Mouse (Mus musculus): ENCODE data around the gene Lpar2. TPM values are rescaled to one million over a fixed set of nuclear protein-coding genes. Genes with fewer than 3 reads are reported as not detected.

Lpar2 gene
- polyA plus RNA-seq, 1 experiment: 10.3 TPM

DNA sequence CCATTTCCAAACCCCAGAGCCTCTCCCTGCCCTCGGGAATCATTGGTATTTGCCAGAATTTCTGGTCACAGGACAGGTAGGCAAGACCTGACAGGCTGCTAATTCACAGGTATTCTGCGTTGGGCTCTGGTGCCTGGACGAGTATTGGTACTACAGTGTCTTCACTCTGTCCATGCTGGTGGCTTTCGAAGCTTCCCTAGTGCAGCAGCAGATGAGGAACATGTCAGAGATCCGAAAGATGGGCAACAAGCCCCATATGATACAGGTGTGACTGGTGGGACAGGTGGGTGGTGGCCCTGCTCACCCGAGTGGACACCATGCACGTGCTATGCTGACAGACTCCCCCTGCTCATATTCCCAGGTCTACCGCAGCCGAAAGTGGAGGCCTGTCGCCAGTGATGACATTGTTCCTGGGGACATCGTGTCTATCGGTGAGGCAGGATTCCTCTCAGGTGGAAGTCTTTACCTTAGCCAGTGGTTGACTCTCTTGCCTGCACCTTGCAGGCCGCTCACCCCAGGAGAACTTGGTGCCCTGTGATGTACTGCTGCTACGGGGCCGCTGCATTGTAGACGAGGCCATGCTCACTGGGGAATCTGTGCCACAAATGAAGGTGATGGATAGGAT lies 25.4 kb upstream of the Lpar2 start:
- TF ChIP-seq POLR2A (IDR thresholded peaks at IDR 0.05; ENCODE audit: control insufficient read depth, extremely low read depth, insufficient read depth, low read length, poor library complexity) (no peak), CTCF (IDR thresholded peaks at IDR 0.05; ENCODE audit: borderline replicate concordance, control insufficient read depth, extremely low read depth, insufficient read depth, low read length, poor library complexity) (no peak)
- DNase-seq: no peak
- peaks cover 6% of the 10 kb centered on the region for H3K4me1 ChIP-seq (replicated peaks; ENCODE audit: control insufficient read depth, insufficient read depth, low read length)
- H3K27me3 ChIP-seq (ENCODE audit: control insufficient read depth, insufficient read depth, low read length): no peaks in the 10 kb centered on the region
- no peak overlapping the region for H3K4me3 ChIP-seq (ENCODE audit: control insufficient read depth, insufficient read depth, low read length)
- H3K36me3 ChIP-seq (ENCODE audit: control insufficient read depth, insufficient read depth, low read length): peaks cover 59% of the 10 kb centered on the region
- H3K27ac ChIP-seq (ENCODE audit: control insufficient read depth, insufficient read depth, low read length): no peak overlapping the region
- 98% methylated on average over 16 of the region's 16 CpGs for WGBS

DNA sequence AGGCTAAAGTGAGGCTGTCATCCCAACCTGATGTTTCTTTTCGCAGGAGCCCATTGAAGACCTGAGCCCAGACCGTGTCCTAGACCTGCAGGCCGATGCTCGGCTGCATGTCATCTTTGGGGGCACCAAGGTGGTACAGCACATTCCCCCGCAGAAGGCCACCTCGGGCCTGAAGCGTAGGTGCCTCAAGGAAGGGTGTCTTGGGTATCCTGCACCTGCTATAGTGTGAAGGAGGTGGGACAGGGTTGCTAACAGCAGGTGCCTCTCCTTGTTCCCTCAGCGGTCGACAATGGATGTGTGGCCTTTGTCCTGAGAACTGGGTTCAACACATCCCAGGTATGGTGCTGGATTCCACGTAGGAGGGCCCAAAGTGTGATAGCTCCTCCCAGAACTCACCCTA lies 24.6 kb upstream of the Lpar2 start:
- Histone ChIP-seq H3K4me3 (ENCODE audit: control insufficient read depth, insufficient read depth, low read length) (no peak overlapping the region), H3K27me3 (ENCODE audit: control insufficient read depth, insufficient read depth, low read length) (no peaks in the 10 kb centered on the region), H3K4me1 (replicated peaks; ENCODE audit: control insufficient read depth, insufficient read depth, low read length) (peaks cover 3% of the 10 kb centered on the region), H3K36me3 (ENCODE audit: control insufficient read depth, insufficient read depth, low read length) (peaks cover 68% of the 10 kb centered on the region), H3K27ac (ENCODE audit: control insufficient read depth, insufficient read depth, low read length) (no peak overlapping the region)
- TF ChIP-seq POLR2A (IDR thresholded peaks at IDR 0.05; ENCODE audit: control insufficient read depth, extremely low read depth, insufficient read depth, low read length, poor library complexity) (no peak), CTCF (IDR thresholded peaks at IDR 0.05; ENCODE audit: borderline replicate concordance, control insufficient read depth, extremely low read depth, insufficient read depth, low read length, poor library complexity) (no peak)
- 96% methylated on average over 10 of the region's 10 CpGs for WGBS
- no peak for DNase-seq

DNA sequence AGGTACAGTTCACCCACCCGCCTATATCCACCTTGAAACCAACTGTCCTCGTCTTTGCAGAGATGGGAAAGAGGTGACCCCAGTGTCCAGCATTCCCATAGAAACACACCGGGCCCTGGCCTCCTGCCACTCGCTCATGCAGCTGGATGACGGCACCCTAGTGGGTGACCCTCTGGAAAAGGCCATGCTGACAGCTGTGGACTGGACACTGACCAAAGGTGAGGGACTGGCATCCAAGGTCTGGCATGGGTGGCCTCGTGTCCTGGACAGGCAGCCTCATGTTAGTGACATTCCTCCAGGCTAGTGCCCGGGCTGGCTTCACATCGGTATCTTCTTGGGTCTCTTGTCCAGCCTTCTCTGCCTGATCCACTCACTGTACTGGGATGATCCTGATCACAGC lies 23.0 kb upstream of the Lpar2 start:
- Histone ChIP-seq H3K4me1 (replicated peaks; ENCODE audit: control insufficient read depth, insufficient read depth, low read length) (no peaks in the 10 kb centered on the region), H3K27ac (ENCODE audit: control insufficient read depth, insufficient read depth, low read length) (no peak overlapping the region), H3K27me3 (ENCODE audit: control insufficient read depth, insufficient read depth, low read length) (no peaks in the 10 kb centered on the region), H3K4me3 (ENCODE audit: control insufficient read depth, insufficient read depth, low read length) (no peak overlapping the region), H3K36me3 (ENCODE audit: control insufficient read depth, insufficient read depth, low read length) (peaks cover 84% of the 10 kb centered on the region)
- no peak for DNase-seq
- 99% methylated on average over 8 of the region's 8 CpGs for WGBS
- no peak for TF ChIP-seq POLR2A (IDR thresholded peaks at IDR 0.05; ENCODE audit: control insufficient read depth, extremely low read depth, insufficient read depth, low read length, poor library complexity)

DNA sequence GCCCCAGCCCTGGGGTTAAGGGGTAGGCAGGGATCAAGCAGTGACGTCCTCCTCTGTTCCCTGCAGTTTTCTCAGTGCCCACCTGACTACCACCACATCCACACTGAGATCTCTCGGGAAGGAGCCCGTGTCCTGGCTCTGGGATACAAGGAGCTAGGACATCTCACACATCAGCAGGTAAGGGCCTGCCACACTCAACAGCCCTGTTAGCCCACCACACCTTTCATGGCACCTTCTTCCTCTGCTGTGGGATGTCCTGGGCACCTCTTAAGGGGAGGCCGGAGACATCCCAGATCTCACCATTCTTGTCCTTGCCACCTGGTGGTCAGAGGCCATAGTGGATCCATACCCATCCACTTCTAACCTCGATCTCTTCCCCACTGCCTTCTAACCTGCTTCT lies 22.3 kb upstream of the Lpar2 start:
- no peaks in the 10 kb centered on the region for H3K27me3 ChIP-seq (ENCODE audit: control insufficient read depth, insufficient read depth, low read length)
- H3K4me1 ChIP-seq (replicated peaks; ENCODE audit: control insufficient read depth, insufficient read depth, low read length): no peaks in the 10 kb centered on the region
- no peak for DNase-seq
- H3K4me3 ChIP-seq (ENCODE audit: control insufficient read depth, insufficient read depth, low read length): no peak overlapping the region
- no peak overlapping the region for H3K27ac ChIP-seq (ENCODE audit: control insufficient read depth, insufficient read depth, low read length)
- no peak for TF ChIP-seq CTCF (IDR thresholded peaks at IDR 0.05; ENCODE audit: borderline replicate concordance, control insufficient read depth, extremely low read depth, insufficient read depth, low read length, poor library complexity)
- no peak for TF ChIP-seq POLR2A (IDR thresholded peaks at IDR 0.05; ENCODE audit: control insufficient read depth, extremely low read depth, insufficient read depth, low read length, poor library complexity)
- 96% methylated on average over 5 of the region's 5 CpGs for WGBS
- peaks cover 88% of the 10 kb centered on the region for H3K36me3 ChIP-seq (ENCODE audit: control insufficient read depth, insufficient read depth, low read length)

DNA sequence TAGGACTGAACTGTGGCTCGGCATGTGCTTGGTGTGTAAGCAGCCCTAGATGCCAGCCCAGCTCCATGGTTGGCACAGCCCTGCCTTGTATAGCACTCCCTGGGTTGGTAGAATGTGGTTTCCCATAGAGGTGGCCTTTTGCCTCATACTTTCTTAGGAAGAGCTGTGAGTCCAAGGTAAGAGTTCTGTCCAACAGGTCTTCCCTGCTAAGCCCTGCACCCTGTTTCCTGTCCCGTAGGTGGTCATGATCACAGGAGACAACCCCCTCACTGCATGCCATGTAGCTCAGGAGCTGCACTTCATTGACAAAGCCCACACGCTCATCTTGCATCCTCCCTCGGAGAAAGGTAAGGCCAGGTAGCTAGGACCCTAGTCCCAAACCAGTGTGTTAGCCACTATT lies 20.4 kb upstream of the Lpar2 start:
- 94% methylated on average over 4 of the region's 4 CpGs for WGBS

DNA sequence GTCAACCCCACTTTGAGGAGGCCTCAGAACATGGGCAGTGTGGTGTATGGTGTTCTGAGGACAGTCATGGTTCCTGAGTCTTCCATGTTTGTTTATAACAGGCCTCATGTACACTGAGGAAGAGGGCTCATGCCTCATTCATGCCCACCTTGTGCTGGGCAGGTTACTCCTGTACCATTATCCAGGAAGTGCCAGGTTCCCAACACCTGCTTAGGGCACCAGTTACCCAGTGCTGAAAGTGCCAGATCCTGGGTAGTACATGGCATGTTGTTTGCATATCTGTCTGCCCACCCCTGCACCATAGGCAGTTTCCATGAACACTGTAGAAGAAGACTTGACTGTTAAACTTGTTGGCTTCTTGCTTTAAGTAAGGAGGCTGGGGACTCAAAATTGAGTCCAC lies 20.0 kb upstream of the Lpar2 start:
- no peaks in the 10 kb centered on the region for H3K4me1 ChIP-seq (replicated peaks; ENCODE audit: control insufficient read depth, insufficient read depth, low read length)
- H3K27ac ChIP-seq (ENCODE audit: control insufficient read depth, insufficient read depth, low read length): no peak overlapping the region
- H3K36me3 ChIP-seq (ENCODE audit: control insufficient read depth, insufficient read depth, low read length): peaks cover 91% of the 10 kb centered on the region
- no peak for TF ChIP-seq CTCF (IDR thresholded peaks at IDR 0.05; ENCODE audit: borderline replicate concordance, control insufficient read depth, extremely low read depth, insufficient read depth, low read length, poor library complexity)
- TF ChIP-seq POLR2A (IDR thresholded peaks at IDR 0.05; ENCODE audit: control insufficient read depth, extremely low read depth, insufficient read depth, low read length, poor library complexity): no peak
- H3K4me3 ChIP-seq (ENCODE audit: control insufficient read depth, insufficient read depth, low read length): no peak overlapping the region
- no peak for DNase-seq
- H3K27me3 ChIP-seq (ENCODE audit: control insufficient read depth, insufficient read depth, low read length): no peaks in the 10 kb centered on the region

More for the DNA sequence above, 20.4 kb upstream of the Lpar2 start:
- no peak for DNase-seq
- no peak overlapping the region for H3K4me3 ChIP-seq (ENCODE audit: control insufficient read depth, insufficient read depth, low read length)
- TF ChIP-seq CTCF (IDR thresholded peaks at IDR 0.05; ENCODE audit: borderline replicate concordance, control insufficient read depth, extremely low read depth, insufficient read depth, low read length, poor library complexity): no peak
- TF ChIP-seq POLR2A (IDR thresholded peaks at IDR 0.05; ENCODE audit: control insufficient read depth, extremely low read depth, insufficient read depth, low read length, poor library complexity): no peak
- H3K36me3 ChIP-seq (ENCODE audit: control insufficient read depth, insufficient read depth, low read length): peaks cover 92% of the 10 kb centered on the region
- H3K27ac ChIP-seq (ENCODE audit: control insufficient read depth, insufficient read depth, low read length): no peak overlapping the region
- no peaks in the 10 kb centered on the region for H3K4me1 ChIP-seq (replicated peaks; ENCODE audit: control insufficient read depth, insufficient read depth, low read length)
- H3K27me3 ChIP-seq (ENCODE audit: control insufficient read depth, insufficient read depth, low read length): no peaks in the 10 kb centered on the region

DNA sequence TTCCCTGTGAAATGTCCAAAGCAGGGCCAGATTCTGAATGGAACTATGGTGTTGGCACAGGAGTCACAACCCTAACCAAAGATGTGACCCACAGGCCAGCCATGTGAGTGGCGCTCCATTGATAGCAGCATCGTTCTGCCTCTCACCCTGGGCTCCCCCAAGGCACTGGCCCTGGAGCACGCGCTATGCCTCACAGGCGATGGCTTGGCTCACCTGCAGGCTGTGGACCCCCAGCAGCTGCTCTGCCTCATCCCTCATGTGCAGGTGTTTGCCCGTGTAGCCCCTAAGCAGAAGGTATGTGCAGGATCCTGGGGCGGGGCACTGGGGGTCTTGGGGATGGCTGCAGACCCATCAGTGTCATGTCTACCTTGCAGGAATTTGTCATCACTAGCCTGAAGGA lies 18.9 kb upstream of the Lpar2 start:
- H3K27ac ChIP-seq (ENCODE audit: control insufficient read depth, insufficient read depth, low read length): no peak overlapping the region
- no peak for DNase-seq
- H3K27me3 ChIP-seq (ENCODE audit: control insufficient read depth, insufficient read depth, low read length): no peaks in the 10 kb centered on the region
- no peak for TF ChIP-seq POLR2A (IDR thresholded peaks at IDR 0.05; ENCODE audit: control insufficient read depth, extremely low read depth, insufficient read depth, low read length, poor library complexity)
- TF ChIP-seq CTCF (IDR thresholded peaks at IDR 0.05; ENCODE audit: borderline replicate concordance, control insufficient read depth, extremely low read depth, insufficient read depth, low read length, poor library complexity): no peak
- H3K4me3 ChIP-seq (ENCODE audit: control insufficient read depth, insufficient read depth, low read length): no peak overlapping the region
- peaks cover 3% of the 10 kb centered on the region for H3K4me1 ChIP-seq (replicated peaks; ENCODE audit: control insufficient read depth, insufficient read depth, low read length)
- H3K36me3 ChIP-seq (ENCODE audit: control insufficient read depth, insufficient read depth, low read length): peaks cover 85% of the 10 kb centered on the region
- WGBS: 95% methylated on average over 7 of the region's 7 CpGs

Data from thymus, adult 2 months (tissue).